Mouse (Mus musculus): Measurements from ENCODE around the gene Adgrg2.

Gene Adgrg2

DNA sequence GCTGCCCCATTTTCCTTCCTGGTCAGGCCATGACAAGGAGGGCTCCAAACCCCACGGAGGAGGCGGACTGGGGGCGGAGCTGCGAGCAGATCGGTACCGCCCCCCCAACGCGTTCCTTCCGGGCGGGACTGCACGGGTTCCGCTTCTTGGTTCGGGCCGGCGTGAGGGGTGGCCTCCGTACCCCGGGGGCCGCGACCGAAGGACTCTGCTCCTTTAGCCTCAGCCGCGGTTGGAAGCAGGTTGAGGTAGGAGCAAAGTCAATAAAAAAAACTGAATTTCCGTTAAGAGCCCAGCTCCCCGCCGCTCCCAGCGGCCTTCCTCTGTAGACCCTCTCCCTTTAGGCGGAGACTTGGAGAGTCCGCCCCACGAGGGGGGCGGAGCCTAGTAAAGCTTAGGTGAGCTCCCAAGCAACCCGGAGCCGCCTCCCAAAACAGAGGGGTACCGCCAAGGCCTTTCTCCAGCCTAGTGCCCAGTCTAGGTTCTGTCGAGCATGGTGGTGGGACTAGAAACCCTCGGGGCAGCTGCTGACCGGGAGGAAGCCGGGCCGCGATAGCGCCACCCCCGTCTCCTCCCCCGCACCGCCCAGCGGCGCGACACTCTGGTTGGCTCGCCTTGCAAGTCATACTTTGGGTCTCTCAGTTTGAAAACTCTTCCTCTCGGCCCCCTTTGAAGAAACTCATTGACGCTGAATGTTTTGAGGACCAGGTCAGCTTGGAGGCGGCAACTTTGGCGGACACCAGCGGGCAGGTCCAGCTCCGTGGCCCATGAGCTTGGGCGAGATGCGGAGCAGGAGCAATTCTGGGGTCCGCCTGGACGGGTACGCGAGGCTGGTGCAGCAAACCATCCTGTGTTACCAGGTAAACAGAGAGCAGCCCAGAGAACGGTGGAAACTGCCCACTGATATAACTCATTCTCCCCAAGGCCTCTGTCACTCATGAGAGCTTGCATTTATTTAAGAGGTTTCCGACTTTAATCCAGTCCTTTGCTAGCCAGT, 111.9 kb downstream of the Adgrg2 start, which contains the start of gene Phka2:
Gene Phka2, plus strand, starts transcription at position 119 of the 994 bp plus-strand sequence.
- peak; percentile 79 to 86 for DNase-seq

DNA sequence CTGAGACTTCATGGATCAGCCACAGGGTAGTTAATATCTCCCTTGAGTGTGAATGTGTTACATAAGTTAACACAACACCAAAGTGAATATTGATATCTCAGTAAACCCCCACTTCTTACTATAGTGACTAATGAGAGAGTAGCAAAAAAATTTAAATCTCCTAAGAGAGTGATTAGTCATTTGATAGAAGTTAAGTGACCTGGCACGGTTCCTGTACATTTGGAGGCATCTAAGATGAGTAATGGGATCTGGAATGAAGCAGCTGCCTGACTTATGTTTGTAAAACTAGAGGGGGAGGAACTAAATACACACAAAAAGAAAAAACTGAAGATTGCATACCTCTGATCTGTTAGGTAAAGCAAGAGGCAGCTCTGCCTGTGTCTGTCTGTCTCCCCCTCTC, 118.6 kb downstream of the Adgrg2 start:
- DNase-seq = no peak

- DNase-seq = no peak
These were observed 119.7 kb downstream of the Adgrg2 start for GRCm38 (mm10) chrX:160510197-160510596.

GRCm38 (mm10) chrX:160516027-160516426, 125.5 kb downstream of the Adgrg2 start:
- DNase-seq = no peak

DNA sequence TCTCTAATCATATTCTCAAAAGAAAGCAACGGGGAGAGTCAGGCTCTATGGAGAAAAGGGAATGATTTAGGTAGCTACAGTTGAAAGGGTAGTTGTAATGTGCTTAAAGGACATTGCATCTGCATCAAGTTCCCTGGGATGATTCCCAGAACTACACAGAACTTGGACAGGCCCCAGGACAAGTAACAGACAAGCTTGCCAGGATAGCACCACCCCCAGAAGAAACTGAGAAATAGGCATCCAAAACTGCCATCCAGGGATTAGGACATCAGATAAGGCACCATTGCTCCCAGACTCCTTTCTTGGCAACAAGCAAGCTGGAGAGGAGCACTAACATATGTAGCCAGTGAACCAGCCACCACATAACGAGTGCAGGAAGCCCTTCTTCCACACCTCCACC, 152.3 kb downstream of the Adgrg2 start:
- DNase-seq = no peak

Data from kidney, adult 8-10 months (tissue).